Mouse (Mus musculus) megakaryocyte, embryonic 14.5 days (primary cell): Measurements from ENCODE around the gene Dyrk1a.

Experiments used
- FLI1 ChIP-seq: IDR thresholded peaks from 2 replicates; pipeline ENCODE4 v1.6.1; 2012; ENCODE audit warnings: low read length, inconsistent platforms, mixed read lengths
- GATA1 ChIP-seq: IDR thresholded peaks from 3 replicates; pipeline ENCODE4 v1.6.1; 2012; ENCODE audit warnings: mixed read lengths, low read length, inconsistent platforms, borderline replicate concordance

DNA sequence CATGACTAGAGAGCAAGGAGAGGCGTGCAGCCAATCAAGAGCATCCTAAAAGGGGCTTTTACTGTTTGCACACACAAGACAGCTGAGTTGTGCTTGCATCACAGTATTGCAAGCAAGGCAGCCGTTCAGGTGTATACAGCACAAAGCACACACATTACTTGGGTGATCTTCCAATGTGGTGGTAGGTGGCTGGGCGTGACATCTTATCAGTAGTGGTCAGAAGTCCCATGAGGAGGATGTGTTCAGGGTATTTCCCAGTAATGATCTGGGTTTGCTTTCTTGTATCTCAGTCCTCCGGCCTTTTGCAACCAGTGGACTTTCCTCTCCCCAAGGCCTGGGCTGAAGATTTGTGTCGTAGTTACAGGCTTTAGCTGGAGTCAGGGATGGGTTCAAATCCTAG, 127.7 kb downstream of the Dyrk1a start:
- TF ChIP-seq FLI1: no peak
- no peak for TF ChIP-seq GATA1
